Mouse (Mus musculus) intestine, embryonic 14.5 days (tissue): ENCODE results near the gene Cnksr1. TPM values are rescaled to one million over a fixed set of nuclear protein-coding genes. Genes with fewer than 3 reads are reported as not detected.

Source experiments
- ATAC-seq: fragments of 200-750 bp; cut with Nextera tagmentation; replicated peaks from 2 replicates; pipeline ENCODE4 v1.8.0; 2017; ENCODE audit warnings: low read depth, moderate number of reproducible peaks, moderate TSS enrichment, moderate library complexity; ENCODE audit not compliant: low FRiP score, low TSS enrichment
- DNase-seq: peaks from one replicate; pipeline ENCODE4 v3.0.0-alpha.2; 2018; ENCODE audit warnings: low spot score
- H3K27ac ChIP-seq: fragments of 300-500 bp; sonication (generic); 2 replicates; pipeline ENCODE4 v1.5.1; 2014; ENCODE audit warnings: low read depth, mild to moderate bottlenecking, control low read depth
- H3K27me3 ChIP-seq: fragments of 300-500 bp; sonication (generic); replicated peaks from 2 replicates; pipeline ENCODE4 v1.6.1; 2014; ENCODE audit warnings: low read length, control low read depth; ENCODE audit not compliant: control insufficient read depth, insufficient read depth
- H3K36me3 ChIP-seq: fragments of 300-500 bp; sonication (generic); 2 replicates; pipeline ENCODE4 v1.6.1; 2014; ENCODE audit warnings: low read length, control low read depth; ENCODE audit not compliant: control insufficient read depth, insufficient read depth
- H3K4me1 ChIP-seq: fragments of 300-500 bp; sonication (generic); replicated peaks from 2 replicates; pipeline ENCODE4 v1.6.1; 2014; ENCODE audit warnings: low read length, control low read depth, mixed read lengths; ENCODE audit not compliant: control insufficient read depth, insufficient read depth
- H3K4me2 ChIP-seq: fragments of 300-500 bp; sonication (generic); 2 replicates; pipeline ENCODE4 v1.6.1; 2014; ENCODE audit warnings: low read length
- H3K4me3 ChIP-seq: fragments of 300-500 bp; sonication (generic); 2 replicates; pipeline ENCODE4 v1.5.1; 2014; ENCODE audit warnings: low read depth, low read length, control low read depth, mixed read lengths
- H3K9ac ChIP-seq: fragments of 300-500 bp; sonication (generic); 2 replicates; pipeline ENCODE4 v1.6.1; 2014; ENCODE audit warnings: mild to moderate bottlenecking, low read length
- H3K9me3 ChIP-seq: fragments of 300-500 bp; sonication (generic); 2 replicates; pipeline ENCODE4 v1.6.1; 2016; ENCODE audit warnings: low read length, control low read depth; ENCODE audit not compliant: control insufficient read depth
- WGBS: fragments of 180-500 bp; shearing (Covaris S2); extraction: QIAGEN DNeasy Blood & Tissue Kit; methylation state at CpG from one replicate; pipeline ENCODE4 v1.1.7; 2014; 5-methylcytosine and 5-hydroxymethylcytosine counted together
- polyA plus RNA-seq: library from polyadenylated mRNA; unstranded; fragments of >200 nt; fragmentation: Nextera tagmentation; extraction: Ambion mirVana; gene quantifications from 2 replicates; pipeline ENCODE4 v1.2.1, GENCODE M21; 2014

Gene Cnksr1
- polyA plus RNA-seq, 1 experiment from 2014 or later, result 7.5 TPM

- 36% methylated on average over 4 of the region's 4 CpGs for WGBS
- Histone ChIP-seq H3K36me3 (no peaks in the 10 kb centered on the region), H3K9ac (no peak overlapping the region), H3K27ac (no peak overlapping the region), H3K4me1 (peaks cover 44% of the 10 kb centered on the region), H3K9me3 (no peaks in the 10 kb centered on the region), H3K4me3 (no peak overlapping the region), H3K27me3 (peaks cover 30% of the 10 kb centered on the region), H3K4me2 (peak overlapping the region; percentile 20; the same call in 1 of the 2 replicates)
- ATAC-seq, result no peak
- DNase-seq, result no peak
Measured at GRCm38 (mm10) chr4:134255854-134256253, 17.7 kb upstream of the Cnksr1 start.

GRCm38 (mm10) chr4:134254835-134255234, 16.6 kb upstream of the Cnksr1 start:
- H3K27me3 ChIP-seq, result peaks cover 40% of the 10 kb centered on the region
- H3K4me1 ChIP-seq, result peaks cover 49% of the 10 kb centered on the region
- WGBS, result 45% methylated on average over 3 of the region's 3 CpGs
- H3K9ac ChIP-seq, result no peak overlapping the region
- no peaks in the 10 kb centered on the region for H3K36me3 ChIP-seq
- DNase-seq (no peak), ATAC-seq (no peak)
- H3K4me3 ChIP-seq, result no peak overlapping the region
- no peak overlapping the region for H3K4me2 ChIP-seq
- no peak overlapping the region for H3K27ac ChIP-seq
- H3K9me3 ChIP-seq, result no peaks in the 10 kb centered on the region

GRCm38 (mm10) chr4:134253722-134254324, 15.6 kb upstream of the Cnksr1 start, which contains the start of gene Grrp1:
Gene Grrp1 (minus strand): TSS chr4:134254106.
- ATAC-seq (no peak), DNase-seq (no peak)
- Histone ChIP-seq H3K4me1 (peaks cover 49% of the 10 kb centered on the region), H3K27me3 (peaks cover 41% of the 10 kb centered on the region), H3K36me3 (no peaks in the 10 kb centered on the region), H3K4me2 (peak within 1 kb of the TSS; percentile 94), H3K27ac (0 out of 2 replicates have a peak within 1 kb of the TSS, but pooled peaks have one; percentile 39), H3K9me3 (no peaks in the 10 kb centered on the region), H3K9ac (peak within 1 kb of the TSS; percentile 27), H3K4me3 (peak within 1 kb of the TSS; percentile 40)
- WGBS, result 2% methylated on average over 13 of the region's 13 CpGs

- Histone ChIP-seq H3K4me1 (peaks cover 49% of the 10 kb centered on the region), H3K9me3 (no peaks in the 10 kb centered on the region), H3K36me3 (no peaks in the 10 kb centered on the region), H3K9ac (peak overlapping the region; percentile 27), H3K27me3 (peaks cover 48% of the 10 kb centered on the region), H3K27ac (no peak overlapping the region), H3K4me3 (peak overlapping the region; percentile 40), H3K4me2 (peak overlapping the region; percentile 94)
- DNase-seq (no peak), ATAC-seq (no peak)
- WGBS, result 11% methylated on average over 15 of the region's 15 CpGs
Measured at GRCm38 (mm10) chr4:134252911-134253721, 14.9 kb upstream of the Cnksr1 start.

- ATAC-seq, result no peak
- Histone ChIP-seq H3K4me1 (peaks cover 49% of the 10 kb centered on the region), H3K36me3 (no peaks in the 10 kb centered on the region), H3K9ac (peak overlapping the region; percentile 49; the same call in 1 of the 2 replicates), H3K27me3 (peaks cover 56% of the 10 kb centered on the region), H3K9me3 (no peaks in the 10 kb centered on the region), H3K4me3 (peak overlapping the region; percentile 40), H3K4me2 (peak overlapping the region; percentile 94), H3K27ac (no peak overlapping the region)
- WGBS, result 9% methylated on average over 22 of the region's 22 CpGs
- no peak for DNase-seq
Measured at GRCm38 (mm10) chr4:134252131-134252910, 14.1 kb upstream of the Cnksr1 start.

GRCm38 (mm10) chr4:134251241-134252130, 13.3 kb upstream of the Cnksr1 start:
- H3K4me2 ChIP-seq, result peak overlapping the region; percentile 94
- peak overlapping the region; percentile 49 for H3K9ac ChIP-seq
- 1% methylated on average over 72 of the region's 91 CpGs for WGBS
- H3K36me3 ChIP-seq, result no peaks in the 10 kb centered on the region
- H3K4me3 ChIP-seq, result peak overlapping the region; percentile 37
- peak; percentile 83 for DNase-seq
- H3K27ac ChIP-seq, result no peak overlapping the region
- H3K9me3 ChIP-seq, result no peaks in the 10 kb centered on the region
- H3K4me1 ChIP-seq, result peaks cover 44% of the 10 kb centered on the region
- no peak for ATAC-seq
- H3K27me3 ChIP-seq, result peaks cover 62% of the 10 kb centered on the region

GRCm38 (mm10) chr4:134250930-134251240, 12.7 kb upstream of the Cnksr1 start:
- peaks cover 38% of the 10 kb centered on the region for H3K4me1 ChIP-seq
- peak overlapping the region; percentile 37 for H3K4me3 ChIP-seq
- no peak for DNase-seq
- H3K27me3 ChIP-seq, result peaks cover 68% of the 10 kb centered on the region
- peak overlapping the region; percentile 49 for H3K9ac ChIP-seq
- no peaks in the 10 kb centered on the region for H3K36me3 ChIP-seq
- peak overlapping the region; percentile 94 for H3K4me2 ChIP-seq
- no peak overlapping the region for H3K27ac ChIP-seq
- H3K9me3 ChIP-seq, result no peaks in the 10 kb centered on the region
- ATAC-seq, result no peak
- 22% methylated on average over 10 of the region's 10 CpGs for WGBS
